Comparison of ENCODE assay signal across 10 mouse cellular contexts in genomic region chr14:76685830-76686761, GRCm38 (mm10).
DNase-seq lines count a peak whose midpoint lies in the region; ATAC-seq and TF ChIP-seq lines count a peak whose summit lies in the region.
"Had no signal": no experiment of that assay in that cellular context is flagged by ENCODE, and none has a peak within 500 bp of the region (broad histone marks: within the 10 kb centered on the region; RNA-seq: fewer than 3 reads in every experiment).

No protein-coding gene starts in this region.

- 53% methylated on average over 17 of the region's 17 CpGs for WGBS in kidney, embryonic 14.5 days
- 45% methylated on average over 17 of the region's 17 CpGs for WGBS in embryonic facial prominence, embryonic 13.5 days
- 61% methylated on average over 17 of the region's 17 CpGs for WGBS in limb, embryonic 15.5 days
- WGBS in intestine, embryonic 16.5 days = 79% methylated on average over 17 of the region's 17 CpGs

- no peak overlapping the region for H3K9ac ChIP-seq in kidney, embryonic 14.5 days (ENCODE audit: low read depth, low read length)
- no peak overlapping the region for H3K9ac ChIP-seq in embryonic facial prominence, embryonic 13.5 days
- H3K9ac ChIP-seq in limb, embryonic 15.5 days = no peak overlapping the region
- H3K9ac ChIP-seq in intestine, embryonic 16.5 days (ENCODE audit: low read depth, low read length) = no peak overlapping the region
- H3K9ac ChIP-seq: forebrain, embryonic 13.5 days; stomach, embryonic 15.5 days had no signal

- no peaks in the 10 kb centered on the region for H3K27me3 ChIP-seq in kidney, embryonic 14.5 days (ENCODE audit: control insufficient read depth, insufficient read depth, low read length)
- H3K27me3 ChIP-seq in embryonic facial prominence, embryonic 13.5 days = no peaks in the 10 kb centered on the region
- H3K27me3 ChIP-seq in limb, embryonic 15.5 days = no peaks in the 10 kb centered on the region
- H3K27me3 ChIP-seq in intestine, embryonic 16.5 days (replicated peaks; ENCODE audit: control insufficient read depth, insufficient read depth, low read length) = no peaks in the 10 kb centered on the region
- H3K27me3 ChIP-seq: forebrain, embryonic 13.5 days; stomach, embryonic 15.5 days had no signal

- no peak overlapping the region for H3K4me2 ChIP-seq in kidney, embryonic 14.5 days (replicated peaks; ENCODE audit: low read depth, low read length)
- no peak overlapping the region for H3K4me2 ChIP-seq in embryonic facial prominence, embryonic 13.5 days
- no peak overlapping the region for H3K4me2 ChIP-seq in limb, embryonic 15.5 days
- H3K4me2 ChIP-seq in intestine, embryonic 16.5 days (ENCODE audit: low read depth, low read length) = no peak overlapping the region
- H3K4me2 ChIP-seq: forebrain, embryonic 13.5 days; stomach, embryonic 15.5 days had no signal

- no peak overlapping the region for H3K4me3 ChIP-seq in kidney, embryonic 14.5 days (ENCODE audit: low read length)
- H3K4me3 ChIP-seq in embryonic facial prominence, embryonic 13.5 days = no peak overlapping the region
- H3K4me3 ChIP-seq in limb, embryonic 15.5 days = no peak overlapping the region
- H3K4me3 ChIP-seq in intestine, embryonic 16.5 days (ENCODE audit: low read length) = no peak overlapping the region
- H3K4me3 ChIP-seq: forebrain, embryonic 13.5 days; stomach, embryonic 15.5 days had no signal

- H3K27ac ChIP-seq in kidney, embryonic 14.5 days (ENCODE audit: low read depth, low read length) = peak overlapping the region; percentile 66; the same call in 1 of the 2 replicates
- H3K27ac ChIP-seq in embryonic facial prominence, embryonic 13.5 days = 0 out of 2 replicates have a peak overlapping the region, but pooled peaks have one; percentile 35
- H3K27ac ChIP-seq in limb, embryonic 15.5 days = peak overlapping the region; percentile 24
- no peak overlapping the region for H3K27ac ChIP-seq in intestine, embryonic 16.5 days (ENCODE audit: low read length)
- H3K27ac ChIP-seq: forebrain, embryonic 13.5 days; stomach, embryonic 15.5 days had no signal

- H3K36me3 ChIP-seq in kidney, embryonic 14.5 days (ENCODE audit: control insufficient read depth, insufficient read depth, low read length) = no peaks in the 10 kb centered on the region
- H3K36me3 ChIP-seq in embryonic facial prominence, embryonic 13.5 days = no peaks in the 10 kb centered on the region
- no peaks in the 10 kb centered on the region for H3K36me3 ChIP-seq in limb, embryonic 15.5 days
- H3K36me3 ChIP-seq in intestine, embryonic 16.5 days (ENCODE audit: control insufficient read depth, insufficient read depth, low read length) = no peaks in the 10 kb centered on the region
- H3K36me3 ChIP-seq: stomach, embryonic 15.5 days had no signal

- no peaks in the 10 kb centered on the region for H3K9me3 ChIP-seq in kidney, embryonic 14.5 days (ENCODE audit: control insufficient read depth, low read length)
- no peaks in the 10 kb centered on the region for H3K9me3 ChIP-seq in embryonic facial prominence, embryonic 13.5 days
- no peaks in the 10 kb centered on the region for H3K9me3 ChIP-seq in limb, embryonic 15.5 days
- H3K9me3 ChIP-seq in intestine, embryonic 16.5 days (ENCODE audit: control insufficient read depth, low read length) = no peaks in the 10 kb centered on the region
- H3K9me3 ChIP-seq: forebrain, embryonic 13.5 days; stomach, embryonic 15.5 days had no signal

- TF ChIP-seq CTCF in brain, embryonic 14.5 days (IDR thresholded peaks at IDR 0.05; ENCODE audit: borderline replicate concordance, extremely low read depth, insufficient read depth, insufficient read length) = no peak

- peaks cover 35% of the 10 kb centered on the region for H3K4me1 ChIP-seq in kidney, embryonic 14.5 days (ENCODE audit: control insufficient read depth, insufficient read depth, low read length)
- peaks cover 57% of the 10 kb centered on the region for H3K4me1 ChIP-seq in embryonic facial prominence, embryonic 13.5 days
- peaks cover 36% of the 10 kb centered on the region for H3K4me1 ChIP-seq in limb, embryonic 15.5 days
- H3K4me1 ChIP-seq in intestine, embryonic 16.5 days (ENCODE audit: control insufficient read depth, insufficient read depth, low read length) = peaks cover 19% of the 10 kb centered on the region

- DNase-seq in kidney, adult 9 months = no peak
- peak; percentile 62 for DNase-seq in brain, embryonic 14.5 days (ENCODE audit: low read depth)
- no peak for DNase-seq in spleen, adult 18-20 months
- DNase-seq: kidney, postnatal 10 days had no signal

- no peak for TF ChIP-seq POLR2A in brain, embryonic 14.5 days (IDR thresholded peaks at IDR 0.05; ENCODE audit: borderline replicate concordance, extremely low read depth, insufficient read depth, insufficient read length, poor library complexity, severe bottlenecking)

- peak; percentile 61; the same call in 1 of the 2 replicates for ATAC-seq in kidney, embryonic 14.5 days (ENCODE audit: low FRiP score, low TSS enrichment)
- no peak for ATAC-seq in embryonic facial prominence, embryonic 13.5 days (ENCODE audit: insufficient number of reproducible peaks, insufficient read depth, low FRiP score, low TSS enrichment, low read depth)
- ATAC-seq in limb, embryonic 15.5 days (ENCODE audit: insufficient number of reproducible peaks, low FRiP score, low TSS enrichment, low read depth) = no peak
- ATAC-seq in intestine, embryonic 16.5 days = no peak
